Mouse (Mus musculus) adrenal gland, adult 2 months (tissue): Measurements from ENCODE around the gene Xdh. TPM values are rescaled to one million over a fixed set of nuclear protein-coding genes. Genes with fewer than 3 reads are reported as not detected.

Experiments used
- DNase-seq: peaks from one replicate; pipeline ENCODE4 v3.0.0; 2021
- long read RNA-seq: library from polyadenylated mRNA; stranded (forward); transcript quantifications from one replicate; pipeline ENCODE4 v2.0.0, GENCODE M21; 2021
- polyA plus RNA-seq: library from polyadenylated mRNA; depleted of rRNA; stranded (reverse); fragments of >200 nt; gene quantifications from 2 replicates; pipeline ENCODE4 v1.2.3, GENCODE M21; 2012; rRNA removed
- total RNA-seq, 2 experiments: library from RNA; stranded (reverse); gene quantifications; 2 replicates each; pipeline ENCODE4 v1.2.3; 2021

The Xdh gene
- total RNA-seq (100 to 1,000 TPM; 290 to 422 TPM), polyA plus RNA-seq (92.2 and 161 TPM in 2 replicates)
- long read RNA-seq, full-length matches to known transcripts, result 80 of 109 reads
- long read RNA-seq, partial matches to known transcripts, result 16 of 109 reads
- long read RNA-seq, other reads (novel, unspliced or antisense), result 13 of 109 reads

GRCm38 (mm10) chr17:73950062-73950735 is at the start of gene Xdh:
Gene Xdh, minus strand, starts transcription at chr17:73950196.
- peak; percentile 91 for DNase-seq

- no peak for DNase-seq
Measured at GRCm38 (mm10) chr17:73995907-73996645, 46.1 kb upstream of the Xdh start.

- no peak for DNase-seq
Measured at GRCm38 (mm10) chr17:73991264-73991663, 41.3 kb upstream of the Xdh start.

- DNase-seq, result no peak
Measured at GRCm38 (mm10) chr17:73986571-73986970, 36.6 kb upstream of the Xdh start.

GRCm38 (mm10) chr17:73985936-73986335 is 35.9 kb upstream of the Xdh start:
- DNase-seq, result peak; percentile 44

- DNase-seq, result no peak
Measured at GRCm38 (mm10) chr17:73984508-73984907, 34.5 kb upstream of the Xdh start.

GRCm38 (mm10) chr17:73982871-73983270 is 32.9 kb upstream of the Xdh start:
- no peak for DNase-seq

GRCm38 (mm10) chr17:73976066-73976465 is 26.1 kb upstream of the Xdh start:
- no peak for DNase-seq

GRCm38 (mm10) chr17:73972648-73973047 is 22.7 kb upstream of the Xdh start:
- DNase-seq, result no peak

- no peak for DNase-seq
Measured at GRCm38 (mm10) chr17:73971291-73971690, 21.3 kb upstream of the Xdh start.

- DNase-seq, result peak; percentile 66
Measured at GRCm38 (mm10) chr17:73970361-73971027, 20.5 kb upstream of the Xdh start.

- no peak for DNase-seq
Measured at GRCm38 (mm10) chr17:73964856-73965255, 14.9 kb upstream of the Xdh start.

GRCm38 (mm10) chr17:73962628-73963043 is 12.6 kb upstream of the Xdh start:
- peak; percentile 28 for DNase-seq

- DNase-seq, result no peak
Measured at GRCm38 (mm10) chr17:73961801-73962403, 11.9 kb upstream of the Xdh start.

- DNase-seq, result no peak
Measured at GRCm38 (mm10) chr17:73960745-73961144, 10.7 kb upstream of the Xdh start.

GRCm38 (mm10) chr17:73952103-73952521 is 2.1 kb upstream of the Xdh start:
- no peak for DNase-seq

GRCm38 (mm10) chr17:73950970-73951369 is 974 bp upstream of the Xdh start:
- peak; percentile 32 for DNase-seq

- peak; percentile 33 for DNase-seq
Measured at GRCm38 (mm10) chr17:73949498-73949897, 498 bp downstream of the Xdh start.

- DNase-seq, result no peak
Measured at GRCm38 (mm10) chr17:73948801-73949200, 1.2 kb downstream of the Xdh start.

- peak; percentile 78 for DNase-seq
Measured at GRCm38 (mm10) chr17:73948039-73948438, 2.0 kb downstream of the Xdh start.

- peak; percentile 64 for DNase-seq
Measured at GRCm38 (mm10) chr17:73946856-73947255, 3.1 kb downstream of the Xdh start.

- no peak for DNase-seq
Measured at GRCm38 (mm10) chr17:73944661-73945060, 5.3 kb downstream of the Xdh start.
